Mouse (Mus musculus) forebrain, embryonic 13.5 days (tissue): ENCODE measurements around the gene Tasp1. TPM values are rescaled to one million over a fixed set of nuclear protein-coding genes. Genes with fewer than 3 reads are reported as not detected.

Source experiments
- ATAC-seq: fragments of 200-750 bp; cut with Nextera tagmentation; 2 replicates; pipeline ENCODE4 v1.8.0; 2017
- H3K27ac ChIP-seq: fragments of 300-500 bp; sonication (generic); 2 replicates; pipeline ENCODE4 v1.5.1; 2015; ENCODE audit warnings: inconsistent platforms, mild to moderate bottlenecking, moderate library complexity
- H3K27me3 ChIP-seq: fragments of 300-500 bp; sonication (generic); 2 replicates; pipeline ENCODE4 v1.6.1; 2015; ENCODE audit warnings: mild to moderate bottlenecking, inconsistent platforms
- H3K36me3 ChIP-seq: fragments of 300-500 bp; sonication (generic); 2 replicates; pipeline ENCODE4 v1.6.1; 2015; ENCODE audit warnings: mild to moderate bottlenecking, inconsistent platforms; ENCODE audit not compliant: poor library complexity, severe bottlenecking
- H3K4me1 ChIP-seq: fragments of 300-500 bp; sonication (generic); 2 replicates; pipeline ENCODE4 v1.6.1; 2015; ENCODE audit warnings: inconsistent platforms
- H3K4me2 ChIP-seq: fragments of 300-500 bp; sonication (generic); 2 replicates; pipeline ENCODE4 v1.6.1; 2015; ENCODE audit warnings: inconsistent platforms, mild to moderate bottlenecking, moderate library complexity
- H3K4me3 ChIP-seq: fragments of 300-500 bp; sonication (generic); 2 replicates; pipeline ENCODE4 v1.5.1; 2015; ENCODE audit warnings: mild to moderate bottlenecking, inconsistent platforms
- H3K9ac ChIP-seq: fragments of 300-500 bp; sonication (generic); 2 replicates; pipeline ENCODE4 v1.6.1; 2015; ENCODE audit warnings: mild to moderate bottlenecking, inconsistent platforms
- H3K9me3 ChIP-seq: fragments of 300-500 bp; sonication (generic); replicated peaks from 2 replicates; pipeline ENCODE4 v1.6.1; 2016; ENCODE audit warnings: inconsistent platforms
- WGBS: fragments of 180-500 bp; shearing (Covaris S2); methylation state at CpG from one replicate; pipeline ENCODE4 v1.1.7; 2015; 5-methylcytosine and 5-hydroxymethylcytosine counted together
- polyA plus RNA-seq: library from polyadenylated mRNA; unstranded; fragments of >200 nt; fragmentation: Nextera tagmentation; extraction: Ambion mirVana; gene quantifications from 2 replicates; pipeline ENCODE4 v1.2.1, GENCODE M21; 2015

Gene Tasp1
- polyA plus RNA-seq, 1 experiment from 2014 or later, result 16.1 TPM

DNA sequence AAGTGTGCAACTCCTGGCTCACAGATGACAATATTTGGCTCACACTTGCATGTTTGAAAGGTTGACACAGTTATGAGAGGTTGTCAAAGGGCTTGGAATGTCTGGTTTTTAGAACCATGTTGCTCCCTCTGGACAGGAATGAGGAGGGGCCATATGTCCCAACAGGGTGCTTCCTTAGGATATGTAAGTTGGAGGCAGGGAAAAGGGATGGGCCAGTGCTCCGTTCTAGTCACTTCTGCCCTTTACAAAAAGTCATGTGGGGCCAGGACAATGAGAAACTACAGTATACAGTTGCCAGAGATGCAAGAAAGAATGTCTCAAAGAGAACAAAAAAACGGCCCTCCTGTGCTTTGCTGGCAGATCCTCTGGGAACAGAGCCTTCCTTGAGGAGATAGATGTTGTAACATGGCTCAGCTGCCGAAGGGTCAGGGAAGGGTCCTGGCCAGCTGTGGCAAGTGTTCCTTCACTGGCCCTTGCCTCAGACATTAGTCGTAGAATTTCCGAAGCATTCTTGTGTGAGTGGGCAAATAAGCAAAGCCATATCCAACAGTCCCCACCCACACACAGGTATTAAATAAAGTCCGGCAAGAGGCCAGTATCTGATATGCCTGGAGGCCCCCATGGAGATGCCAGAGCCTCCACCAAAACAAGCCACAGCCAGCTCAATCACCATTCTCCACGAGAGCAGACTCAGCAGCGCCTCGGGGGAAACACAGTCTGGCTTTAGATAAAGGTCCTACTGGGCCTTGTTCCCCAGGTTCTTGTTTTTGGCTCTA, 274.1 kb downstream of the Tasp1 start:
- 86% methylated on average over 9 of the region's 9 CpGs for WGBS
- Histone ChIP-seq H3K4me1 (no peaks in the 10 kb centered on the region), H3K27ac (no peak overlapping the region), H3K27me3 (no peaks in the 10 kb centered on the region), H3K36me3 (no peaks in the 10 kb centered on the region), H3K4me2 (no peak overlapping the region), H3K4me3 (no peak overlapping the region), H3K9ac (no peak overlapping the region), H3K9me3 (no peaks in the 10 kb centered on the region)
- no peak for ATAC-seq

DNA sequence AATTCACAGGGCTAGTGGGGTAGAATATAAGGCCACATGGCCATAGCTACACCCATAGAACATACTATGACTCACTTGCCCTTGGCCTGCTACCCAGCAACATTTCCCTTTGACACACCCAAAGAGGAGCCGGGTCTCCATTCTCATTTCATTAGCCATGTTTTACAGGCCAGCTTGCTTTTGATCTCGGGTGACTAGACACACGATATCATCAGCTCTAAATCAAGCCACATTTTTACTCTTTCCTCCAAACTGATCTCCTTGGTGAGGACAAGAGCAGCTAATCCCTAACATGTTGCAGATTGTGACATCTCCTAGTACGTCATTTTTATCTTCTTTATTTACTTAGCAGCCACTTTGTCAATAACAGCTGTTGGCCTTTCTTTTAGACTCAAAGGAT, 277.9 kb downstream of the Tasp1 start:
- 84% methylated on average over 4 of the region's 4 CpGs for WGBS
- Histone ChIP-seq H3K36me3 (no peaks in the 10 kb centered on the region), H3K9ac (no peak overlapping the region), H3K4me3 (no peak overlapping the region), H3K27me3 (no peaks in the 10 kb centered on the region), H3K27ac (no peak overlapping the region), H3K9me3 (no peaks in the 10 kb centered on the region), H3K4me2 (no peak overlapping the region), H3K4me1 (no peaks in the 10 kb centered on the region)
- no peak for ATAC-seq

DNA sequence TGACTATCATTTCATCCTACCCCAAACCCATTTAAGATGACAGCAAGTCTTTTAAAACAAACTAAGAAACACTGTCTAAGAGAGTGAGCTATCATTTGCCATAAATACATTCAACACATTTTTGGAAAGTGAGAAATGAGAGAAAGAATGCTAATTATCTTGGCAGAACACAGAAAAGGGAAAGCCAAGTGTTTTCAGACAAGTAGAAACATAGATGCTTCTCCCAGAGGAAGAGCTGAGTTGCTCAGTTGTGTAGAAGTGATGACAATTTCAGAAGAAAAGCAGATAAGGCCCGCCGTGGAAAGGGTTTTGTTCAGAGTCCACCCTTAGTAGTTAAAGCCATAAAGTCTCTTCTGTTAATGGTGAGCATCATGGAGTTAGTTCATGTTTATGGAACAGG, 281.7 kb downstream of the Tasp1 start:
- Histone ChIP-seq H3K36me3 (no peaks in the 10 kb centered on the region), H3K27me3 (no peaks in the 10 kb centered on the region), H3K4me3 (no peak overlapping the region), H3K4me2 (no peak overlapping the region), H3K9me3 (no peaks in the 10 kb centered on the region), H3K4me1 (no peaks in the 10 kb centered on the region), H3K9ac (no peak overlapping the region), H3K27ac (no peak overlapping the region)
- ATAC-seq, result no peak
- WGBS, result 88% methylated on average over 2 of the region's 2 CpGs

DNA sequence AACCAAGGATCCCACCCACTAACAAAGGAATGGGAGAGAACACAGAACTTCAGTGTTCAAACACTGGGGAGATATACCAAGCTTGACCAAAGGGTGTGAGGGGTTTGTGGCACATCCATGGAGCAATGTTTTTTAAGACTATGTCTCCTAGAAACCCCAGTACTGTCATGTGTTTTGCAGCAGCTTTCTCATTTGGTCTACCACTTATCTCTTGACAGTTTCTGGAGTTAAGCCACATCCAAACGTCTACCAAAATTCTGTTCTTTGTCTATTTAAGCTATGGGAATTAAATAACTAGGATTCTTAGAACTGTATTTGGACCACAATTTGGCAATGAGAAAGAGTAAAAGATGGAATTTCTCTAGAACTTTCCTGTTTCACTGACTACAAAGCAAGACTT, 282.1 kb downstream of the Tasp1 start:
- Histone ChIP-seq H3K4me3 (no peak overlapping the region), H3K9ac (no peak overlapping the region), H3K4me1 (no peaks in the 10 kb centered on the region), H3K27me3 (no peaks in the 10 kb centered on the region), H3K9me3 (no peaks in the 10 kb centered on the region), H3K27ac (no peak overlapping the region), H3K36me3 (no peaks in the 10 kb centered on the region), H3K4me2 (no peak overlapping the region)
- no peak for ATAC-seq
- WGBS, result 80% methylated on average over 1 of the region's 1 CpGs

Other genes with a start within 250 kb of the Tasp1 start
- gene Gm17374, start 85.2 kb upstream of the Tasp1 start, polyA plus RNA-seq, result not detected in 2 replicates
- gene Esf1, start 103.8 kb upstream of the Tasp1 start, polyA plus RNA-seq, result 24.1 and 26.2 TPM in 2 replicates
- gene Ndufaf5, start 103.8 kb upstream of the Tasp1 start, polyA plus RNA-seq, result 36.5 and 39.8 TPM in 2 replicates